Mouse (Mus musculus): Measurements from ENCODE around the gene Zfp719. TPM values are rescaled to one million over a fixed set of nuclear protein-coding genes. Genes with fewer than 3 reads are reported as not detected.

Gene Zfp719
- 8.7 and 10.1 TPM in 2 replicates for polyA plus RNA-seq (2015; fragmentation: Nextera tagmentation; extraction: Ambion mirVana)

- Histone ChIP-seq H3K27me3 (replicated peaks) (no peaks in the 10 kb centered on the region), H3K4me2 (replicated peaks) (peak within 1 kb of the TSS; percentile 72), H3K9ac (peak within 1 kb of the TSS; percentile 63), H3K4me3 (replicated peaks) (peak within 1 kb of the TSS; percentile 65), H3K9me3 (no peaks in the 10 kb centered on the region), H3K27ac (peak within 1 kb of the TSS; percentile 86), H3K4me1 (replicated peaks) (peaks cover 6% of the 10 kb centered on the region), H3K36me3 (peaks cover 13% of the 10 kb centered on the region)
- WGBS = under 1% methylated on average over 37 of the region's 37 CpGs
- peak; percentile 98 for ATAC-seq
Observed at GRCm38 (mm10) chr7:43579440-43580171, at the start of gene Zfp719. Gene Zfp719, plus strand, starts transcription at chr7:43579610.

- no peaks in the 10 kb centered on the region for H3K36me3 ChIP-seq
- no peaks in the 10 kb centered on the region for H3K9me3 ChIP-seq
- no peak overlapping the region for H3K4me3 ChIP-seq (replicated peaks)
- no peak overlapping the region for H3K9ac ChIP-seq
- H3K4me1 ChIP-seq (replicated peaks) = no peaks in the 10 kb centered on the region
- WGBS = 70% methylated on average over 8 of the region's 8 CpGs
- H3K4me2 ChIP-seq (replicated peaks) = no peak overlapping the region
- no peaks in the 10 kb centered on the region for H3K27me3 ChIP-seq (replicated peaks)
- no peak for ATAC-seq
- no peak overlapping the region for H3K27ac ChIP-seq
Observed at GRCm38 (mm10) chr7:43530216-43530785, 49.1 kb upstream of the Zfp719 start.

- no peak for ATAC-seq
- Histone ChIP-seq H3K4me2 (replicated peaks) (no peak overlapping the region), H3K9ac (no peak overlapping the region), H3K27ac (no peak overlapping the region), H3K9me3 (no peaks in the 10 kb centered on the region), H3K27me3 (replicated peaks) (no peaks in the 10 kb centered on the region), H3K36me3 (no peaks in the 10 kb centered on the region), H3K4me1 (replicated peaks) (no peaks in the 10 kb centered on the region), H3K4me3 (replicated peaks) (no peak overlapping the region)
- 84% methylated on average over 9 of the region's 9 CpGs for WGBS
Observed at GRCm38 (mm10) chr7:43532936-43533505, 46.4 kb upstream of the Zfp719 start.

GRCm38 (mm10) chr7:43538524-43538923, 40.9 kb upstream of the Zfp719 start:
- H3K36me3 ChIP-seq = no peaks in the 10 kb centered on the region
- no peak overlapping the region for H3K9ac ChIP-seq
- WGBS = 67% methylated on average over 4 of the region's 4 CpGs
- H3K4me3 ChIP-seq (replicated peaks) = no peak overlapping the region
- H3K4me1 ChIP-seq (replicated peaks) = no peaks in the 10 kb centered on the region
- no peak overlapping the region for H3K27ac ChIP-seq
- no peaks in the 10 kb centered on the region for H3K9me3 ChIP-seq
- no peak for ATAC-seq
- H3K27me3 ChIP-seq (replicated peaks) = no peaks in the 10 kb centered on the region
- H3K4me2 ChIP-seq (replicated peaks) = no peak overlapping the region

GRCm38 (mm10) chr7:43544225-43544977, 35.0 kb upstream of the Zfp719 start, which contains the start of gene Cd33:
Gene Cd33, minus strand, starts transcription at chr7:43544428.
- H3K27me3 ChIP-seq (replicated peaks) = no peaks in the 10 kb centered on the region
- no peaks in the 10 kb centered on the region for H3K4me1 ChIP-seq (replicated peaks)
- no peak for ATAC-seq
- no peak within 1 kb of the TSS for H3K27ac ChIP-seq
- no peaks in the 10 kb centered on the region for H3K36me3 ChIP-seq
- no peak within 1 kb of the TSS for H3K9ac ChIP-seq
- H3K4me3 ChIP-seq (replicated peaks) = no peak within 1 kb of the TSS
- H3K9me3 ChIP-seq = no peaks in the 10 kb centered on the region
- H3K4me2 ChIP-seq (replicated peaks) = no peak within 1 kb of the TSS
- 76% methylated on average over 7 of the region's 7 CpGs for WGBS

- Histone ChIP-seq H3K27ac (no peak overlapping the region), H3K9me3 (no peaks in the 10 kb centered on the region), H3K4me2 (replicated peaks) (no peak overlapping the region), H3K36me3 (no peaks in the 10 kb centered on the region), H3K4me3 (replicated peaks) (no peak overlapping the region), H3K27me3 (replicated peaks) (no peaks in the 10 kb centered on the region), H3K9ac (no peak overlapping the region), H3K4me1 (replicated peaks) (no peaks in the 10 kb centered on the region)
- 61% methylated on average over 7 of the region's 7 CpGs for WGBS
- no peak for ATAC-seq
Observed at GRCm38 (mm10) chr7:43545656-43546545, 33.5 kb upstream of the Zfp719 start.

GRCm38 (mm10) chr7:43547666-43548065, 31.7 kb upstream of the Zfp719 start:
- Histone ChIP-seq H3K9me3 (no peaks in the 10 kb centered on the region), H3K4me1 (replicated peaks) (no peaks in the 10 kb centered on the region), H3K36me3 (no peaks in the 10 kb centered on the region), H3K27me3 (replicated peaks) (no peaks in the 10 kb centered on the region), H3K4me2 (replicated peaks) (no peak overlapping the region), H3K4me3 (replicated peaks) (no peak overlapping the region), H3K9ac (no peak overlapping the region), H3K27ac (no peak overlapping the region)
- 39% methylated on average over 5 of the region's 5 CpGs for WGBS
- no peak for ATAC-seq

- no peak for ATAC-seq
- no peaks in the 10 kb centered on the region for H3K27me3 ChIP-seq (replicated peaks)
- H3K4me1 ChIP-seq (replicated peaks) = no peaks in the 10 kb centered on the region
- no peak overlapping the region for H3K9ac ChIP-seq
- 76% methylated on average over 4 of the region's 4 CpGs for WGBS
- no peak overlapping the region for H3K27ac ChIP-seq
- H3K36me3 ChIP-seq = no peaks in the 10 kb centered on the region
- H3K4me3 ChIP-seq (replicated peaks) = no peak overlapping the region
- no peak overlapping the region for H3K4me2 ChIP-seq (replicated peaks)
- no peaks in the 10 kb centered on the region for H3K9me3 ChIP-seq
Observed at GRCm38 (mm10) chr7:43548206-43548605, 31.2 kb upstream of the Zfp719 start.

GRCm38 (mm10) chr7:43553153-43553552, 26.3 kb upstream of the Zfp719 start:
- no peaks in the 10 kb centered on the region for H3K36me3 ChIP-seq
- 74% methylated on average over 4 of the region's 4 CpGs for WGBS
- H3K27ac ChIP-seq = no peak overlapping the region
- H3K4me1 ChIP-seq (replicated peaks) = no peaks in the 10 kb centered on the region
- no peak overlapping the region for H3K4me2 ChIP-seq (replicated peaks)
- no peak for ATAC-seq
- no peak overlapping the region for H3K9ac ChIP-seq
- H3K9me3 ChIP-seq = no peaks in the 10 kb centered on the region
- no peaks in the 10 kb centered on the region for H3K27me3 ChIP-seq (replicated peaks)
- H3K4me3 ChIP-seq (replicated peaks) = no peak overlapping the region

GRCm38 (mm10) chr7:43554550-43554949, 24.9 kb upstream of the Zfp719 start:
- Histone ChIP-seq H3K27me3 (replicated peaks) (no peaks in the 10 kb centered on the region), H3K36me3 (no peaks in the 10 kb centered on the region), H3K9me3 (no peaks in the 10 kb centered on the region), H3K4me2 (replicated peaks) (no peak overlapping the region), H3K27ac (no peak overlapping the region), H3K9ac (no peak overlapping the region), H3K4me3 (replicated peaks) (no peak overlapping the region), H3K4me1 (replicated peaks) (no peaks in the 10 kb centered on the region)
- no peak for ATAC-seq
- 48% methylated on average over 3 of the region's 3 CpGs for WGBS

DNA sequence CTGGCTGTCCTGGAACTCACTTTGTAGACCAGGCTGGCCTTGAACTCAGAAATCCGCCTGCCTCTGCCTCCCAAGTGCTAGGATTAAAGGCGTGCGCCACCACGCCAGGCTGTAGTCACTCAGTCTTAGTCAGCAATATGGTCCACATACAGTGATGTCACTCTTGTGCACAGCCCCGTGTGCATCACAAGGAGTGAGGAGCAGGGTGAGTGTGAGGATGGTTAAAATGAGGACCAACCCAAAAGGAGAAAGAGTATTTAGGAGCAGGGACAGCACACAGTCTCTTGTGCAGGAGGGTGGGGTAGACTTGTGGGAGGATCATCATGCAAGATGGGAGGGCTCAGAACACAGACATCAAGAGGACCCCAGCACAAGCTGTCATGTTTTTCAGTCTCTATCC, 24.1 kb upstream of the Zfp719 start:
- no peak for ATAC-seq
- Histone ChIP-seq H3K9ac (no peak overlapping the region), H3K4me2 (replicated peaks) (no peak overlapping the region), H3K9me3 (no peaks in the 10 kb centered on the region), H3K4me1 (replicated peaks) (no peaks in the 10 kb centered on the region), H3K27me3 (replicated peaks) (no peaks in the 10 kb centered on the region), H3K4me3 (replicated peaks) (no peak overlapping the region), H3K36me3 (no peaks in the 10 kb centered on the region), H3K27ac (no peak overlapping the region)
- 83% methylated on average over 5 of the region's 5 CpGs for WGBS

Measured in intestine, embryonic 15.5 days (tissue).